Mouse (Mus musculus): ENCODE data around the gene Smarca2.

Gene Smarca2

DNA sequence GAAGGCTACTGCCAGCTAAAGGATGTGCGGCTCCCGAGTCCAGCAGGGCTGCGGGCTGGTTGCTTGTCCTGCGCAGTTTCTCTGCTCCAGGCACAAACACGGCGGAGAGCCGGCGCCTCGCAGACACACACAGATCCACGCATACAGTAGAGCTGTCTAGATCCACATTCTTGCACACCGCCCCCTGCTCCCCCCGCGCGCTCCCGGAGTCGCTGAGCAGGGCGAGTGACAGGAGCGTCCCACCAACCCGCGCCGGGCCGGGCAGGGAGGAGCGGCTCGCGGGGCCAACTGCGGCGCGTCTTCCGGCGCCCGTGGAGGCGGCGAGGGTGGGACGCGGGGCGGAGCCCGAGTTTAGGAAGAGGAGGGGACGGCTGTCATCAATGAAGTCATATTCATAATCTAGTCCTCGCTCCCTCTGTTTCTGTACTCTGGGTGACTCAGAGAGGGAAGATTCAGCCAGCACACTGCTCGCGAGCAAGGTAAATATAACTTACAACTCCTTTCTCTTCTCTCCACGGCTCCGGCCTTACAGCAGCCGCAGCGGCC is at the start of gene Smarca2:
Smarca2 (plus strand) TSS at position 296 of the 546 bp plus-strand sequence.
- DNase-seq = peak; percentile 98

DNA sequence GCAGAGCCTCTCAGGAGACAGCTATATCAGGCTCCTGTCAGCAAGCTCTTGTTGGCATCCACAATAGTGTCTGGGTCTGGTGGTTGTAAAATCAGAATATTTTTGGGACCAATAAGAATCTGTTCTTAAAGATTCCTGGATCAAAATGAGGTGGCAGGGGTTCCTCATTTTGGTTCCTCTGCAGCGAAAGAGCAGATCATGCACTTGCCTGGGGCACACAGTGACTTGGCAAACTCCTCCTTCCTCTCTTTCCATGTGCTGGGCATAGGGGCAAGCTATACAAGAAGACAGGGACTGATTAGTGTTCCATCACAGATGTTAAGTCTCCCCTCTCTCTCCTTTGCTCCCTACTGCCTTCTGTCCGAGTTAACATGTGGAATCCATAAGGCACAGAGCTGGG is 40.0 kb upstream of the Smarca2 start:
- DNase-seq = peak; percentile 5

DNA sequence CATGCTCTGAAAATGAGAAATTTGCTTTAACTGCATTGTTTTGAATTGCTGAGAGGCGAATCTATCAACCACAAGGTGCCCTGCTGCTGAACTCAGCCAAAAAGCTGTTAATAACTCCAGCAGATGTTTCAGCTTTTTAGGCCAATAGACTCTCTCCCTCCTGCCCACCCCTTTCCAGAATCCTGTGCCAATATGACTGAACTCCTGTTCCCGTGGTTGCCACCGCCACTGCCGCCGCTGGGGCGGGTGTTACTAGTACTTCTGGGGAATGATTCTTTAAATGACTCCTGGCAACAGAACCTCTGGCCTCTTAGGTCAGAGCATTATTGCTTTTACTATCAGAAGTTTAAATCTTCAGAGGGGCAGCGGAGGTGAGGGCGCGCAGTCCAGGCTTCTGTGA is 38.7 kb upstream of the Smarca2 start:
- no peak for DNase-seq

DNA sequence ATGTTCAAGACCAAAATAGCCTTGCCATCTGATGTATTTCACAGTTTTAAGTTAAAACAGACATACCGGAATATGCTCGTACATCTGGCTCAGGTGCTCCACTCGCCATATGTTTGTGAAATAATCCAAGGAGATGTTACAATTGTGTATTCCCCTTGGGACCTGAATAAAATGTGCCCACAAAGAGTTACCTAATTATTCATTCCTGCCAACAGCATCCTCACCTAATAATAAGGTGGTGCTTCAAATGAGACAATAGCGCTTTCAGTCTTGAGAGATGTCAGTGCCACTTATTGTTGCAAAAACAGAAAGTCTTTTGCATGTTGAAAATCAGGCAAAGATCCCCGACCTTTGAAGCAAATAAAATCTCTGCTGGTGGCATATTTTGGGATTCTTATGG is 36.6 kb upstream of the Smarca2 start:
- no peak for DNase-seq

DNA sequence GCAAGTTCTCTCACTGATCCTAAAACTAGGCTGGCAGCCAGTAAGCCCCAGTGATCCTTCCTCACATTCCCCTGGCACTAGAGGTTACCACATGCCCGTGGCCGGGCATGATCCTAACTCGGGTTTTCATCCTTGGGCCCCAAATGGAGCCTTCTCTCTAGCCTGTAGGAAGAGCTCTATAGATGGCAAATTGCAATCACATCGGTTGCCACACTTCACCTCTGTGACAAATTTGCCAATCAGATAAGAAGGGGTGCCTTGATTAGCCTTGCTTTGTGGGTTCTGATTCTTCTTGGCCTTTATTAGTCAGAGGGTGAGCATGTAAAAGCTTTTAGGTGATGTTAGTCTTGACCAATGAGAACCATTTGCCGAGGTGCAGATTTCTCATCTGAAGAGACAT is 35.9 kb upstream of the Smarca2 start:
- no peak for DNase-seq

DNA sequence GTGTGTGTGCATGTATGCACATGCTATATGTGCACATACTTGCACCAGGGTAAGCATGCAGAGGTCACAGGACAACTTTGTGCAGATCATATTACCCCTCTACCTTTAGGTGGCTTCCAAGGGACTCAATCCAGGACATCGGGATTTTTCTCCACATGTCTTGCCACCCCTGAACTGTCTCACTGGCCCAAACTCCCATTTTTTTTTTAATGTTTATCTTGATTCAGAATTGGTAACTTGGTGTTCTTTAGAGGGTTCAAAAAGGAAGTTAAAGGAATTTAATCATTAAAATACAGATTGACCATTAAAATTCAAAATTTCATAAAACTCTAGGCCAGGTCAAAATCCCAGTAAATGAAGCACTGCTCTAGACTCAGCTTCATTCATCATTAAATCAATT is 35.4 kb upstream of the Smarca2 start:
- DNase-seq = no peak

DNA sequence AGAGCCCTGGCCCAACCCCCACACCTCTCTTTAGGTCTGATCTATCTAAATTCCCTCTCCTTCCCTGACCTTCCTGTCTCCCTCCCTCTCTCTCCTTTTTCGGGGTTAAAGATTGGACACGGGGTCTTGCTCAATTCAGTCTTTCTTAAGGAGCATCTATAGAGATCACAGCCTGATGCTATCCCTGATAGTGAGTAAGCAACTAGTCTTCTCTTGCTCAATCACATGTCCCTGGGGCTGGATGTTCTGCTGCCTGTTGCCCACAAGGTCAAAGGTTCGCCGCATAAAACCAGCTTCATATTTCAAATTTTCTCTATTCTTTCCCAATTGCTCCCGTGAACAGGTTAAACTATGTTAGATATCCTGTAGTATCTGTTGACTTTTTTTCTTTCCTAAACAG is 25.2 kb upstream of the Smarca2 start:
- no peak for DNase-seq

DNA sequence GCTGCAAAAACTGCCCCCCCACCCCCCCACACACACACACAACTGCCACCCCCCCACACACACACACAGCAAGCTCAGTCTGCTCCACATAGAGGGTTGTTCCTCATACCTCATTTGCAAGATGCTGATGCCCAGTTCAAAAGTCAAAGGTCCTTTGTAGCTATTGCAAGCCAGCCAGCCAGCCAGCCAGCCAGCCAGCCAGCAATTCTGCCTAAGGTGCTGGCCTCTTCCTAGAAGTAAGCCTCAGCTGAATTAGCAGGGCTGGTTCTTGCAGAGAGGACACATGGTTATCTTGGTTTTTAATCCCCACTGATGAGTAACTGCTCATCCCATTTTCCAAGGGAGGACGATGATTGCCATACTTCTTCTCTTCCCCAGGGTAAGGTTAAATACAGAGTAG is 24.8 kb upstream of the Smarca2 start:
- DNase-seq = no peak

DNA sequence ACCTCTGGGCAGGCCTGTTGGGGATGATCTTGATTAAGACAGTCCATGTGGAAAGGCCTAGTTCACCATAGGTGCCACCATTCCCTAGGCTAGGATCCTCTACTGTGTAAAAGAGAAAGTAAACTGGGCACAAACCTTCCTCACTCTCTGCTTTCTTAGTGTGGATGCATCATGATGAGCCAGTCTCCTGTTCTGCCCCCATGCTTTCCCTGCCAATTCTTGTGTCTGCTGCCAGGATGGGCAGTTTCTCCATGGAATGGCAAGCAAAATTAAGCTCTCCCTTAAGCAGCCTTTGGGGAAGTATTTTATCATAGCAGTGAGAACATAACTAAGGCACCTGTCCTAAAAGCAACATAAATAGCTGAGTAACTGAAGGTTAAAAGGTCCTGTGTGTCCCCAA is 10.2 kb upstream of the Smarca2 start:
- DNase-seq = no peak

DNA sequence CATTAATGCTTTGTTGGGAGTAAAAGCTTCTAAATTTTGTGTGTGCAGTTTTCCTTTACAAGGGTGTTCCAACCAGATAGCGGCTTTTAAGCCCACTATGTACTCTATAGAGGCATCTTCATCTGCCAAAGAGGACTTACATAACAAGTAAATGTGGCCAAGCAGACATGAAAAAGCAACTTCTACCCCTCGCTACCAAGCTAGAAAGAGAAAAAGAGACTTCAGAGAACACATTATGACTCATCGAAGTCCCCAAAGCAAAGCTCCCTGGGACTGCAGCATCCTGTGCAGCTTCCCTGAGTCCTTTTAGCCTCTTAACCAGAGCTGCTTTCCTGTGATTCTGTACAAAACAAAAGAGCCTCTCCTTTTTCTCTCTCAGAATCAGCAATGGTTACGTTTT is 3.4 kb upstream of the Smarca2 start:
- no peak for DNase-seq

DNA sequence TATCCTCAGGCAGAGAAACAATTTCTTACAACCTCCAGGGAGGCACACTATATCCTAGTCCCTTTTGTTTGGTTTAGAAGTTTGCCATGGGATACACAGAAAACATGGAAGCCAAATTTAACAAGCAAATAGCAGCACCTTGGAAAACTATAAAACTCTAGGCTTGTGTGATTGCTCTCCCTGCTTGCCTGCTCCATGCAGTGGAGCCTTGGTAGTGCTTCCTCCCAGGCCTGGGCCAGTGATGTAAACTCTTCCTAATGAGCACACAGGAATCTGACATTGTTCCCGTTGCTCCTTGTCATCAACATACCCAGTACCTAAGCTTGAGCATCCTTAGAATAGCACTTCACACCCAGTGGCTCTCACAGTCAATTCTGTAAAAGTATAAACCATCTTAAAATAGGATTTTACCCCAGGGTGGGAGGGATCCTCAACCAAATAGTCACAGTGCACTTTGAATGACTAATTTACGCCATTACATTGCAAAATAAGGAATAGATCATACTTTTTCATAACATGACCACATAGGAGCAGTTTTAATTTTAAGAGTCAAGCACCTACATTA is 1.5 kb upstream of the Smarca2 start:
- DNase-seq = no peak

DNA sequence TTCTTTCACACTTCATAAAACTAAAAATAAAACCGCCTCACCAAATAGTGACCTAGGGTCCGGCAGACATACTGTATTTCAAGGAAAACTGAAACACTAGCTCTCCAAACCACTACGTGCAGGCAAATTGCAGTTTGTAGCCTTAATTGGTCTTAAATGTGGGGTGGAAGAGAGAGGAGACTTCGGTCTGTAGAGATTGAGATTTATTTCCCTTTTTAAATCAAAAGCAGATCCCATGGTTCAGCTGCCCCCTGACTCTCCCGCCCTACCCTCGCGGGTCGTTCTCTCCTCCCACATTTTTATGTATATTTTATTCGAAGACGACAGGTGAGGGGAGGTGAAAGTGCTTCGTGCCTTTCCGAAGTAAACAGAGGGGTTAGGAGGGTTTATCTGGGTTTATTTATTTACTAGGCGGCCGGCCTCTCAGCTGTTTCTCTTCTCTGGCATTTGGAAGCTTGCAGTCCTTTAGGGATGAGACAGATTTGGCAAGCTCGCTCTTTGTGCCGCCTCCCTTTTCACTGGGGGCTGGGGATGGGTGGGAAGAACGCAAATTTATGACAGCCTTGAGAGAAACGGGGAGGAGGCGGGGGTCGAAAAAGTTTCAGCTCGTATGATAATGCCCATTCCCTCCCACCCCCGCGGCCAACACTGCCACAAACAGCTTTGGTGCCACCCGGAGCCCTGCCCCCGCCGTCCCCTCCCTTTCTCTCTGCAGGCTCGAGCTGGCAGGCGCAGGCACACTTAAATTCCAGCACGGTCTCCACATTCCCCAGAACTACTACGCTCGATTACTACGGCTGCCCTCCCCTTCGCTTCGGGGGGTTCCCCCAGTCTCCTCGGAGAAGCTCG is 720 bp upstream of the Smarca2 start:
- DNase-seq = no peak

DNA sequence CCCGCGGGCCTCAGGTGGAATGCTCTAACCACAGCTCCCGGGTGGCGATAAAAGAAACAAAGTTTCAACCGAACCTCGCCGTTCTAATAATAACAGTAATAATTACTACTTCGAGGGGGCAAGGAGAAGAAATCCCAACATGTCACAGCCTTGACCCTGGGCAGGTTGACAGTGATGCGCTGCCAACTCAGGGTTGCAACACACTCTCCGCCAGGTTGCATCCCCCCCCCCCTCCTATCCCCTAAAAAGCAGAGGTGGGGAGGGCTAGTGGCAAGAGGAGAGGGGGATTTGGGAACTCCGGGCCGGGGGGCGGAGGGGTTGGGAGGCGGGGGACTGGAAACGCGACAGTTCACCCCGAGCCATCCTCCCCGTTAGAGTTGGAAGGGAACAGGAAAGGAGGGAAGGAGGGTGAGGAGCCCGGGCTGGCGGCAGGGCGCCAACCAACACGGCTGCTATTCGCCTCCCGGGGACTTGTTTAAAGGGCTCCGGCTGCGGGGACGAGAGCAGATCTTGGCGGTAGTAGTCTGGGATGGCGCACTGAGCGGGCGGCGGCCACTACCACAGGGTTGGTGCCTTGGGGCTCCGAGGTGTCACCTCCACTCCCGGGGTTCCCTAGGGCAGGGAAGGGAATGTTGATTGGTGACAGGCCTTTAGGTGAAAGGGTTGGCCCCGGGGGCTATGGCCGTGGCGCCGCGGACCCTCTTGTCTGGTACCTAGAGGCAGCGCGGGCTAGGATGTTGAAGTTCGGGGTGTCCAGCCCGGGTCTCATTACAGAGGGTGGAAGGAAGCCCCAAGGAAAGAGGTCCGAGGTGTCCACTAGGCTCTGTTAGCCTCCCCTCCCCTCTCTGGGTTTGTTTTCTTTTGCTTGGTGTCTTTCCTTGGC is 829 bp downstream of the Smarca2 start:
- DNase-seq = peak; percentile 49

DNA sequence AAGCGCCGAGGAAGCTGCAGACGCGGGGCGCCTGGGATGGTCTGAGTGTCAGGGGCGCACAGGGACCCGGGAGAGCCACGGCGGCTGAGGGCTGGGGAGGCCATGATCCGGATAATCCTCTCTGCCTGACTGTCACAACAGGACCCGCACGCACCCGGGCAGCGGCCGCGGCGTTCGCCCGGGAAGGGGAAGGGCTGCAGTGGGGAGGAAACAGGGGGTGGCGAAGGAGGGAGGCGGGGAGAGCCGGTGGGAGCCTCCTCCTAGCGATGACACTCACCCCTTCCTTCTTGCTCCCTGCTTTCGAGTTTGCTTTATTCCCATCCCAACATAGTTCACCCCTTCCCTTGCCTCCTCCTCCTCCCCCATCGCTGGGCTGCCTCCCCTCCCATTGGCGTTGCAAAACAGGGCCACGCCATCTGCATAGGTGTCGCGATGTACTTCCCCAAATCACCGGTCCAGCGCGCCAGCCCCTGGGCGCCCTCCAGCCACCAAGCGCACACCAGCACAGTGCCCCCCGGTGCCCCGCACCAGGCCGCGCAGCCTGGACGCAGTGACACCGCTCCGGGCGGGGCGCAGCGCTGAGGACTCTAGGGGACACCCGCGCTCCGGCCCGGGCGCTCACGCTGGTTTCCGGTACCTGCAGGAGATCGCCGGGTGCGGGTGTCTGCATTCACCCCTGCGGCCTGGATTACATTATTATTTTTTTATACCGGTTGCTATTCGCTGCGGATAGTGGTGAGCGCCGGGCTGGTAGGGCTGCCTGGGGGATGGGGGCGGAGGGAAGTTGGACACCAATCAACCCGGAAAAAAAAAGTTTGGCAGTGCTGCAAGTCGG is 1.7 kb downstream of the Smarca2 start:
- peak; percentile 69 for DNase-seq

DNA sequence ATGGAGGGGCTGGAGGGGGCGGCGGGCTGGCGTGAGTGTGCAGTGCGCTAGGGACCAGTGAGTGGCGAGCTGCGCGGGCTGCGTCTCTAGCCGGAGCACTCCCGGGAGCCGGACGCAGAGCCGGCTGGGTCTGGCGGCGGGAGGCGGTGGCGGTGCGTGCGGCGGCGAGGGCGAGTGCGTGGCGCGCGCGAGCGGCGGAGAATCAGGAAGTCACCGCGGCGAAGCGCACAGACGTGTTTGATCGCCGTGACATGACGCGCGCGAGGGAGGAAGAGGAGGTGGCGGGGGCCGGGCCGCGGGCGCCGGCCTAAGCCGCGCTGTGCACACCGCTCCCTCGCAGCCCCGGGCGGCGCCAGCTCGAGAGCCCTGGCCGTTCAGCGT is 2.3 kb downstream of the Smarca2 start:
- no peak for DNase-seq

DNA sequence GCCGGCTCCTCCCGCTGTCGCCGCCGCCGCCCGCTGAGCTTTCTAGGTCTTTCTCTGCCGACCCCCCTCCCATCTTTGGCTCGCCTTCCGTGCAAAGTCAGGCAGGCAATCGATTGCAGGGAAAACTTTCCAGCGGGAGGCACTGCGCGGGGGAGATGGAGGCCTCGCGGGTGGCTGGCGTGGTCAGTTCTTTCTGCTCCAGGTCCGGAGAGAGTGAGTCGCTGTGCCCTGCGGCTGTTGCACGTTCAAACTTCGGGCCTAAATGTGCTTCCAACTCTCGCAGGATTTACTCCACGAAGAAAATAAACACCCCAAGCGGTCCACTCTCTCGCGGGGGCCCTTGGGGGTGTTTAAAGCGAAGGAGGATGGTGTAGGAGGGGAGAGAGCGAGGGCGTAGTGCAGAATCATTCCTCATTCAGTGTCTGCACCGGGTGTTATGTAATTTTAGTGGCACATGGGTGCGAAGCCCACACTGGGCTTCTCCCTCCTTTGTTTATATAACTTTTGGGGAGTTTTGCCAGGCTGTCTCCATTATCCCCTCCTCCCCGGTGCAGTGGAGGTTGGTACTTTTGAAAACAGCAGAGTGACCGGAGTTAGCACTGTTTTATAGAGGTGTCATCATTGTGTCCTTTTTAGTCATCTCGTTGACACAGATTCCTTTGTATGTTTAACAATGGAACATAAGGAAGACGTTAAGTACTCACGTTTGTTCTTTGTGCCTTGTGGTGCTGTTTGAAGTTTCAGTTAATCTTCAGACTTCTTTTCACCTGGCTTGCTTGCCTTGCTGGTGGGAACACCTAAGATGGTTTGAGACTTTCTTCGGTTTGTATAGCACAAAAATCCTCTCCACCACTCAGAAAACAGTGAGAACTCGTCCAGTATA is 2.9 kb downstream of the Smarca2 start:
- DNase-seq = peak; percentile 67

DNA sequence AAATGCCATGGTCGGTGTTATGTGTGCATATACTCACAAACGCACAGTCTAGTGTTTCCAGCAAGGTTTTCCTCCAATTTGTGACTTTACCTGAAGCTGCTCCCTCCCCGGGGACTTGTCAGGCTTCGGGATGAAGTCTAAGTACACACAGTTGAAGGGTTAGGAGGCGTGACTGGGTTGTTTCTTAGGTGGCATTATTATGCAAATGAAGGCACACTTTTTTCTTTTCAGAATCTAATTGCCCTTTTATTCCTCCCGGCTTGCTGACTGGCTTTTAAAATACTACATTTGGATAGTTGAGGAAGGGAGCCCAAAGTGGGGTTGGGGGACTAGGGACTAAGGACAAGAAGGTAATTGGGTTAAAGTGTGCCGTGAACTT is 3.6 kb downstream of the Smarca2 start:
- no peak for DNase-seq

DNA sequence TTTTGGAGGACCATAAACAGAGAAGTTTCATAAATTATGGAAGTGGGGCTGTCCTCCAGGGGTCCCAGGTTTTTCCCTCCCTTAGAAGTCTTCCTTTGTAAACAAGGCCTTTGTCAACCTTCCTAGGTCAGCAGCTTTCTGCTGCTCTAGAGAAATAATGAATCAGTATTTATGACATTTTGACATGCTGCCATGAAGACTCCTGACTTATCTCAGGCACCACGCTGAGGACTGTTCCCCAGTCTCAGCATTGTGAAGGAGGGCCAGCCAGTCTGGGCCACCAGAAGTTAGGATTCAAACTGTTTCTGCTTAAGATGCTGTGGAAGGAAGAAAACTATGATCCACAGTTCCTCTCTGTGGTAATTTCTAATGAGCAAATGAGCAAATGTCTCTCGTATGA is 4.8 kb downstream of the Smarca2 start:
- DNase-seq = no peak

DNA sequence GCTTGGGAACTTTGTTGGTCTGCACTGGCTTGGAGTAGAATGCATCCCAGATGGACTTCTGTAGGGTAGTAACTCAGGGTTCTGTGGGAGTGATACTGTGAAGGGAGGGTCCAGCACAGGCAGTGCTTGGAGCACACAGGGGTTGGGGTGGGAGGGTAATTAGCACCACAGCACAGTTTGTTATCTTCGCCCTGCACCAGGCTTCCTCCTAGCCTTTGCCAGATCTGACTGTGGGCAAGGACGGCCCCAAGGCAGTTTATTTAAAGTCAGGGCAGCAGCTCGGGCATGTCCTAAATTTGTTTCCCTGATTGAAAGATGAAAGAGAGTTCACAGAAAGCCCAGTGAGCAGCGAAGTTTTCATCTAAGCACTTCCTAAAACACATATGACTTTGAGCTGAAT is 8.1 kb downstream of the Smarca2 start:
- DNase-seq = no peak

DNA sequence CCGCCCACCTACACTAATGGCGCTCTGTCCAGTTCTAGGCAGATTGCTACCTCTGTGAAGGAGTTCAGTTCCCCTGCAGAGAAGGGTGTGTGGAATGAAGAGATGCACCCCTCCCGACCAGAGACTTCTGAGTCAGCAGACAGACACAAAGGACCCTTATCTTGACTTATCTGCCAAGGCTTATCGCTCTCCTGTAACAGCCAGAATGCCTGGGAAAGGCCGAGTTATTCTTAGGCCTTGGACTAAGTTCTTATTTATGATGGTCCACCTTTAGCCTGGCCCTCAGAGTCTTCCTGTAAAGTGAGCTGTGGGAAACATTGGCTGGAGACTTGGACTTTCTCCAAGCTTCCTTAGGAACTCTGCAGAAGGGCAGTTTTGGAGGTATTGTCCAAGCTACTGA is 8.8 kb downstream of the Smarca2 start:
- no peak for DNase-seq

DNA sequence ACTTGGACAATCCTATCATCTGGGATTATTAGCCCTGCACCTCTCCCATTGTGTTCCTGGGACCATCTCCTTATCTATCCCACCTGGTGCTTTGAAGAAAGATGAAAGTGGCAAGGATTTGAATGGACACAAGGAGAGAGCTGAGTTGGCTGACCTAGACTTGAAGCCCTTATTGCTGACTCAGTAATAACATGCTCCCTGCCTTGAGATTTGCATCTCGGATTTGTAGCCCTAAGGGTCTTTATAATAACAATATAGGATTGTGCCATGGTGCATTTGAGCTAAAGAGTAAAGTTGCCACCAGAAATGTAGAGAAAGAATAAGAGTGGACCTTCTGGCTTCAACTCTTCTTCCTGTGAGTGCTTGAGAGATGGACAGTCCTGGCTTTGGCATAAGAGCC is 11.4 kb downstream of the Smarca2 start:
- no peak for DNase-seq

DNA sequence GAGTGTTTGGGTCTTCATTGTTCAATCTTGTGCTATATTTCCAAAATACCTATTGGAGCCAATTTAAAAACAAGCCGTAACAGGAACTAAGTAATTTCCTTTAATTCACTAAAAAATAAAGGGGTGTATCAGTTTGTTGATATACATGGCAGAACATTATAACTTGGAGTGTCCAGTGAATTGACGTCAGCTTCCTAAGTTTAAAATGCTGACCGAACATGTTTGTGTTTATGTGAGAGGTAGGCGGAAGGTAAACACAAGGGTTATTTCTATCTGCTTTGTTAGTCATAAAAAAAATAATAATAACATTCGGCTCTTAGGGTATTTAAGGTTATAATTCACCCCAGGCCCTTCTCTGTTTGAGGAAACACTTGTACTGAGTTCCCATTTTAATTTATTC is 12.4 kb downstream of the Smarca2 start:
- DNase-seq = no peak

Measured in layer of hippocampus, adult 9-11 months (tissue).